Mouse (Mus musculus): ENCODE measurements around the gene Zfpm1. TPM values are rescaled to one million over a fixed set of nuclear protein-coding genes. Genes with fewer than 3 reads are reported as not detected.

The Zfpm1 gene
- polyA plus RNA-seq, 1 experiment = 35.2 TPM

DNA sequence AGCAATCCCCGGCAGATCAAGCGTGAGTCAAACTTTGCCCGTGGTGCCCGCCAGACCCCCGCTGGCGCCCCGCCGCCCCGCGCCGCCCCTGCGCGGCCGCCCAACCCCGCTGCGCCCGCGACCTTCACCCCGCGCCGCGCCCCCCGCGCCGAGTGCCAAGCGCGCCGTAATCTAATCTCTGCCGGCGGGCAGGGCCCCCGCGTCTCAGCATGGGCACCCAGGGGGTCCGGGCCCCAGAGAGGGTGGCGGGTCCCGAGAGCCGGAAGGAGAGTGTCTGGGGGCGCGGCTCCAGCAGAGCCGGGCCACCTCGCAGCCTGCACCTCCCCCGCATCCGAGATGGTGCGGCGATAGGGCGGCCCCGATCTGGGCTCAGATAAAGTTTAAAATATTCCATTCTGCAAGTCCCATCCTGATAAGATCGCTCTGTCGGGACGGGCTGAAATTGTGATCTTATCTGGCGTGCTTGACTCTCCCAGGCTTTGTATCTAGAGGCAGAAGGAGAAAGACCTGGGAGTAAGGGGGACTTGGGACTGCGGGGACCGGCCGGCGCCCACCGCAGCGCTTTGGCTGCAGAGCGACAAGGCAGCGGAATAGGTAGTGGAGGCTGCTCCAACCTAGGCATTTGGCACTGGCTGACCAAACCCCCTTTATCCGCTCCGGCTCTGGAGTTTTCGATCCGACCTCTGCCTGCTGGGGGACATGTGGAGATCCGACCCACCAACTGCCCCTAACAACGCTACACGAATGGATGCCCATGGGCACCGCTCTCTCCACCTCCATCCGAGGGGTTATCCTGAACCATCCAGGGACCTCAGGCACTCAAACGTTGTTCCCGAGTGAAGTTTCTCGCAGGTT lies 787 bp downstream of the Zfpm1 start:
- peaks cover 36% of the 10 kb centered on the region for H3K4me1 ChIP-seq (ENCODE audit: control insufficient read depth, insufficient read depth, low read length)
- no peak for TF ChIP-seq CTCF (IDR thresholded peaks at IDR 0.05; ENCODE audit: control insufficient read depth, insufficient read depth, insufficient replicate concordance, low read depth, low read length)
- TF ChIP-seq POLR2A (IDR thresholded peaks at IDR 0.05; ENCODE audit: control insufficient read depth, low read depth, low read length) = no peak

DNA sequence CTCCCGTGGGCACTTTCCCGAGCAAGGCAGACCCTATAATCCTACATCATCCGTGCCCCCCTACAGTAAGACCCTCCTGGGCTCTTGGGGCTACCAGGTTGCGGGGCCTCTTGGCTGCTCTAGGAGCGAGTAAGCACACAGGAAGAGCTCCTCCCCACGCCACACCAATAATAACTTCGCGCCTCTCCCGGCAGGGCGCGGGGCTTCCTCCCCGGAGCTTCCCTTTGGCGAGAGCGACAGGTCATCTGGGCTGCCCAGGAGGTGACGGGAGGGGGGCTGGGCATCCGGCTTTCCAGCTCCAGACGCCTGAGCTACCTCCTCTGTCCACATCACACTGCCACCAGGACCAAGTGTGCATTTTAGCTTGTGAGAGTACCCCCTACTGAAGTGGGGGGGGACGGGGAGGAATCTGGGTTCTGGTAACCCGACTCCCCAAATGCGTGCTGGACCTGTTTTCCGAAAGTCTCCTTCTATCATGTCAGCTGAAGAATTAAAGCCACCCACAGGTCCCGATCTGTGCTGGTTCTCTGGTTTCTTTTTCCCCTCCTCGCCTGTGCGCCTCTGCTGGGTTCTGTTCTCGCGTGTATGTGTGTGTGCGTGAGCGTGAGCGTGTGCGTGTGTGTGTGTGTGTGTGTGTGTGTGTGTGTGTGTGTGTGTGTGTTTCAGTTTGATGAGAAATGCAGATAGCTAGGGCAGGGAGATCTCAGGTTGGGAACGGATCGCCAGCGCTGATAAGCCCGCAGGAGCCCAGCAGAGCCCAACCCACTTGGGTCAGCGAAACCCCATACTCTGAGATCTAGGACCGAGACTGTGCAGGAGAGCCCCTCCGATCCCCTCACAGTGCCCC lies 1.6 kb downstream of the Zfpm1 start:
- Histone ChIP-seq H3K27me3 (ENCODE audit: control insufficient read depth, insufficient read depth, low read length) (no peaks in the 10 kb centered on the region), H3K36me3 (ENCODE audit: control insufficient read depth, insufficient read depth, low read length) (no peaks in the 10 kb centered on the region), H3K4me1 (ENCODE audit: control insufficient read depth, insufficient read depth, low read length) (peaks cover 36% of the 10 kb centered on the region), H3K27ac (ENCODE audit: control insufficient read depth, insufficient read depth, low read depth, low read length) (no peak overlapping the region), H3K4me3 (ENCODE audit: control insufficient read depth, low read depth, low read length) (peak overlapping the region; percentile 57)
- TF ChIP-seq POLR2A (IDR thresholded peaks at IDR 0.05; ENCODE audit: control insufficient read depth, low read depth, low read length) = no peak
- no peak for TF ChIP-seq CTCF (IDR thresholded peaks at IDR 0.05; ENCODE audit: control insufficient read depth, insufficient read depth, insufficient replicate concordance, low read depth, low read length)

More for the DNA sequence above, 787 bp downstream of the Zfpm1 start:
- no peaks in the 10 kb centered on the region for H3K27me3 ChIP-seq (ENCODE audit: control insufficient read depth, insufficient read depth, low read length)
- H3K4me3 ChIP-seq (ENCODE audit: control insufficient read depth, low read depth, low read length) = peak overlapping the region; percentile 57
- H3K27ac ChIP-seq (ENCODE audit: control insufficient read depth, insufficient read depth, low read depth, low read length) = no peak overlapping the region
- H3K36me3 ChIP-seq (ENCODE audit: control insufficient read depth, insufficient read depth, low read length) = no peaks in the 10 kb centered on the region

DNA sequence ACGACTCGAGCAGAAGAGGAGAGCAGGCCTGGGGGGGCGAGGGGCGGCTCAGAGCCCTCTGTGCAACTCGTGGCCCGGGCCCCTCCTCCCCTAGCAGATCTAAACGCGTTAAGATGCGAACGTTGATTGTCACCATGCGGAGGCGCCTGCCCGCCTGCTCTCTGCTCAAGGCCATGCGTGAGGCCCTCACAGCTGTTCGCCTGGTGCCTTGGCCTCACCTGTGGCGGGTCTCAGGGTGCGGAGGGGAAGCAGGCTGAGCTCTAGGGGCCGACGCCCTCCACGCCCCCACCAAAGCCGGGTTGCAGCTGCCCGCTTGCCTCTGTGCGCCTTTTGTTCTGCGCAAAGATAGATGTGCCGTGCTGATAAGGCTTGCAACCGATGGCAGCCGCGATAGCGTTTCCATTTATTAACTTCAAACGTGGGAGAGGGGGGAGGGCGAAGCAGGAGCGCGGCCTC lies 2.3 kb downstream of the Zfpm1 start:
- 0 out of 2 replicates have a peak overlapping the region, but pooled peaks have one; percentile 37 for H3K4me3 ChIP-seq (ENCODE audit: control insufficient read depth, low read depth, low read length)
- no peak overlapping the region for H3K27ac ChIP-seq (ENCODE audit: control insufficient read depth, insufficient read depth, low read depth, low read length)
- no peak for TF ChIP-seq POLR2A (IDR thresholded peaks at IDR 0.05; ENCODE audit: control insufficient read depth, low read depth, low read length)
- no peak for TF ChIP-seq CTCF (IDR thresholded peaks at IDR 0.05; ENCODE audit: control insufficient read depth, insufficient read depth, insufficient replicate concordance, low read depth, low read length)
- no peaks in the 10 kb centered on the region for H3K36me3 ChIP-seq (ENCODE audit: control insufficient read depth, insufficient read depth, low read length)
- no peaks in the 10 kb centered on the region for H3K27me3 ChIP-seq (ENCODE audit: control insufficient read depth, insufficient read depth, low read length)
- H3K4me1 ChIP-seq (ENCODE audit: control insufficient read depth, insufficient read depth, low read length) = peaks cover 36% of the 10 kb centered on the region

DNA sequence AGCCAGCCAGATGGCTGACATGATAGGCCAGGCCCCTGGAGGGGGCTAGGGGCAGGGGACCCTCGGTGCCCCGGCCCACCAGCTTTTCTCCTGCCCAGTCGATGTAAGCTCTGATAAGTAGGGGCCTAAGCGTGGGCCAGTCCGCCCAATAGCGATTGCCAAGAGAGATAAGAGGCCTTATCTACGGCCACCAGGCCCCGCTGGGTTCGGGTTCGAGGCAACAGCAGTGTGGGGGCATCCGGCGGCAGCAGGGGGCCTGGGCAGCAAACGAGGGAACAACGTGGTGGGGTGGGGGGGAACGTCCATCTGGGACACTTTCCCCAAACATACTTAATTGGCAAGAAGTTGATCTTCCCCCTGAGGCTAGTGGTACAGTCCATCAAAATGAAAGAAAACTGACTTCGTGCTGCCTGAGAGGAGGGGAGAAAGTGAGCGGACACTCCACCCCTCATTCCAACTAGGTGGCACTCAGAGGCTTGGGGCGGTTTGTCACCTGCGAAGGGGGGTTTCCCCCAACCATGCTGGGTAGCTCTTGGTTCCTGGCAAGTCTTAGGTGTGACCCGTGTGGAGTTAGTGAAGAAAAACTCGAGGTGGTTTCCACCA lies 2.8 kb downstream of the Zfpm1 start:
- Histone ChIP-seq H3K4me3 (ENCODE audit: control insufficient read depth, low read depth, low read length) (no peak overlapping the region), H3K27me3 (ENCODE audit: control insufficient read depth, insufficient read depth, low read length) (no peaks in the 10 kb centered on the region), H3K4me1 (ENCODE audit: control insufficient read depth, insufficient read depth, low read length) (peaks cover 36% of the 10 kb centered on the region), H3K27ac (ENCODE audit: control insufficient read depth, insufficient read depth, low read depth, low read length) (no peak overlapping the region), H3K36me3 (ENCODE audit: control insufficient read depth, insufficient read depth, low read length) (no peaks in the 10 kb centered on the region)
- TF ChIP-seq CTCF (IDR thresholded peaks at IDR 0.05; ENCODE audit: control insufficient read depth, insufficient read depth, insufficient replicate concordance, low read depth, low read length) = no peak
- no peak for TF ChIP-seq POLR2A (IDR thresholded peaks at IDR 0.05; ENCODE audit: control insufficient read depth, low read depth, low read length)

DNA sequence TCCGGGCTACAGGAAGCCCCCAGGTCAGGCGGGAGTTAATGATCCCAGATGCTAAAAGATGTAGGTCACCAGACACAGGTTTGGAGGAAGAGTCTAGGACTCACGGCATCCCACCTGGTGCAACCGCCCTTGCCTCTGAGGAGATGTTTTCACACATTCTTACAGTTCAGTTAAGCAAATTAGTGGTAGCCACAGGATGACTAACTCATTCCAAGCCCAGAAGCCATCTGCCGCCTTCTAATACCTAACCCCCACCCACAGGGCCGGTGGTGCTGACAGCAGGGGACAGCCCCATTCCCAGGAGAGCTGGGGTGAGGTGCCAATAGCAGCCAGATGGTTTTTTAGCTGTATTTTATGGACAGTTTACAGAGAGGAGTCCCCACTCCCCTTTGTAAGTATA lies 3.8 kb downstream of the Zfpm1 start:
- H3K4me1 ChIP-seq (ENCODE audit: control insufficient read depth, insufficient read depth, low read length) = peaks cover 33% of the 10 kb centered on the region
- H3K4me3 ChIP-seq (ENCODE audit: control insufficient read depth, low read depth, low read length) = no peak overlapping the region
- TF ChIP-seq CTCF (IDR thresholded peaks at IDR 0.05; ENCODE audit: control insufficient read depth, insufficient read depth, insufficient replicate concordance, low read depth, low read length) (no peak), POLR2A (IDR thresholded peaks at IDR 0.05; ENCODE audit: control insufficient read depth, low read depth, low read length) (no peak)

DNA sequence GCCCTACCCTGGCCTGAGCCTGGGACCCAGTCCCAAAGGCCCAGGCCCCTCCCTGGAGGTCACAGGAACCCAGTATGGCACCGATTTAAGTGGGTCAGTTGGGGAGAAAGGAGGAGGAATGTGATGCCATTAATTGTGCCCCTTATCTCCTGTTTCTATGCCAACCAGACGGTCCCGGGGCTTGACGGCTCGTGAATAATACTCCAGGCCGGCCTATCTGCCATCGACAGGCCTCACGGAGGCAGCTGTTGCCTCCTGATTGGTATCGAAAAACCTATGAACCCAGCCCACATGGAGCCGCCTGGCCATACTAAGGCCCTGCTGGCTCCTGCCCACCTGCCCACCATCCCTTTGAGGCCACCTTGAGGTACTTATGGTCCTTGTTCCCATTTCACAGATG lies 5.0 kb downstream of the Zfpm1 start:
- Histone ChIP-seq H3K36me3 (ENCODE audit: control insufficient read depth, insufficient read depth, low read length) (no peaks in the 10 kb centered on the region), H3K4me1 (ENCODE audit: control insufficient read depth, insufficient read depth, low read length) (peaks cover 26% of the 10 kb centered on the region), H3K27ac (ENCODE audit: control insufficient read depth, insufficient read depth, low read depth, low read length) (no peak overlapping the region), H3K27me3 (ENCODE audit: control insufficient read depth, insufficient read depth, low read length) (no peaks in the 10 kb centered on the region), H3K4me3 (ENCODE audit: control insufficient read depth, low read depth, low read length) (no peak overlapping the region)
- TF ChIP-seq CTCF (IDR thresholded peaks at IDR 0.05; ENCODE audit: control insufficient read depth, insufficient read depth, insufficient replicate concordance, low read depth, low read length) (no peak), POLR2A (IDR thresholded peaks at IDR 0.05; ENCODE audit: control insufficient read depth, low read depth, low read length) (no peak)

More for the DNA sequence above, 3.8 kb downstream of the Zfpm1 start:
- H3K27ac ChIP-seq (ENCODE audit: control insufficient read depth, insufficient read depth, low read depth, low read length) = no peak overlapping the region
- no peaks in the 10 kb centered on the region for H3K36me3 ChIP-seq (ENCODE audit: control insufficient read depth, insufficient read depth, low read length)
- no peaks in the 10 kb centered on the region for H3K27me3 ChIP-seq (ENCODE audit: control insufficient read depth, insufficient read depth, low read length)

Data from testis, adult 2 months (tissue).